Mouse (Mus musculus) heart, adult 2 months (tissue): Measurements from ENCODE around the gene Cyp4f18.
"Not testable (repeated sequence)": the region's sequence is repeated elsewhere in the genome, so short reads cannot be mapped to it uniquely, and the experiment has no call there.

Source experiments
- CTCF ChIP-seq: fragments of 200-600 bp; IDR thresholded peaks from 2 replicates; pipeline ENCODE4 v1.8.1; 2022; ENCODE audit warnings: antibody characterized with exemption, mild to moderate bottlenecking, moderate library complexity
- EP300 ChIP-seq: fragments of 200-500 bp; IDR thresholded peaks from 2 replicates; pipeline ENCODE4 v1.6.1; 2011; ENCODE audit warnings: low read depth, low read length, control low read depth; ENCODE audit not compliant: insufficient read depth

DNA sequence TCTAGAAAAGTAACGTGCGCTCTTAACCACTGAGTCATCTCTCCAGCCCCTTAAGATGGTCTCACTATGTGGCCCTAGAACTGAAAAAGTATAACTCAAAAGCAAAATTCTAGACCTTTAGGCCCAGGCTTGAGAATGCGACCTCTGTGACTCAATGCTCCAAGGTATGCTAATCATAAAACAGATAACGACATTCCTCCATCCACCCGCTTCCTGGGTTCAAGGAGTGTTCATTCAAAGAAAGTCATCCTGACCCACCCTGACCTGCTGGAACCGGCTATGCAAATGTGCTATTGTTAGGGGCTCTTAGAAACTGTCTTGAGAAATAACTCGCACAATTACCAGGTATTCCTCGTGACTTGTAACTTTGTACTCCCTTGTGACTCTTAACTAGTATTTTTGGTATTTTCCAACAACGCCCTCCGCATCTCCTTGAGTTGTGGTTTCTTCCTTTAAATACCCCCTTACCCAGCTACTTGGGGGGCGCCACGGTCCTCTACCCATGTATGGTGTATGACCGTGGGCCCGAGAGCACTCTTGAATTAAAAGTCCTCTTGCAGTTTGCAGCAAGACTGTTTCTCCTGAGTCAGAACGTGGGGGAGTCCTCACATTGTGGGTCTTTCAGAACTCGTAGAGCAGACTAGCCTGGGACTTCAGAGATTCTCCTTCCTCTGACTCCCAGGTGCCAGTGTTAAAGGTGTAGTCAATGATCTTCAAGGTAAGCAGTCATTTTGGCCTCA is 56.3 kb downstream of the Cyp4f18 start:
- not testable (repeated sequence) for TF ChIP-seq EP300, CTCF
